Mouse (Mus musculus) mouse embryonic stem cell (cell line): ENCODE measurements at regions not wholly inside any gene's neighbourhood (a gene's known extent, or its start where the extent isn't known, plus 50 kb on each side); places are given as distances from the start of the nearest gene placed in this dataset.

Experiments used
- in situ Hi-C, 2 experiments: fragments of 300-500 bp; cut with MboI; formaldehyde crosslinking; loops; 1 replicate in 1 of 2; 3 replicates in 1 of 2; pipeline ENCODE4 v1.14.3; 2019 to 2020; ENCODE audit warnings: low sequenced_read_pairs in 2 of 2, low pct_unique_long_range_greater_than_20kb in 1 of 2, mixed read lengths in 1 of 2; ENCODE audit not compliant: unreplicated experiment in 1 of 2

- in situ Hi-C loops = no loop called here
Observed at GRCm38 (mm10) chr6:92316781-92317180, 72.3 kb upstream of the Trh start.

DNA sequence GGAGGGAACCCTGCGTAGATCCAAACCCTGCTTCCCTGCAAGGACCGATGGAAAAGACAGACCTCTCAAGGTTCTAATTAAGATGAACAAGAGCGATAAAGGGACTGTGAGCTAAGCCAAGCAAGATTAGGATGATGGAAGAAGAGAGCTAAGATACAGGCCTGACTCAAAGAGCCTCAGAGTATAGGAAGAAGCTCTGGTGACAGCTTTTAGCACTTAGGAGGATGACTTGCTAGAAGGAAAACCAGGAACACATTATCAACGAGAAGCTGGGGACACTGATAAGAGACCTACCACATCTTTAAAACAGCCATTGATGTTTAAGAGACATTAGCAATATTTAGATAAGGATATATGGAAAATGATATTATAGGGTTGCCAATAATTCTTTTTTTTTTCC is 59.7 kb upstream of the Trh start:
- in situ Hi-C loops = loop anchor here in 1 of 2 experiments (5.0 kb wide), 1 partner anchor 33 kb away; no protein-coding TSS in a partner anchor

GRCm38 (mm10) chr6:92303266-92303665 is 58.8 kb upstream of the Trh start:
- in situ Hi-C loops = loop anchor here in 1 of 2 experiments (5.0 kb wide), 1 partner anchor 34 kb away; no protein-coding TSS in a partner anchor
